ENCODE assay signal across 8 mouse cellular contexts in the genomic region with DNA sequence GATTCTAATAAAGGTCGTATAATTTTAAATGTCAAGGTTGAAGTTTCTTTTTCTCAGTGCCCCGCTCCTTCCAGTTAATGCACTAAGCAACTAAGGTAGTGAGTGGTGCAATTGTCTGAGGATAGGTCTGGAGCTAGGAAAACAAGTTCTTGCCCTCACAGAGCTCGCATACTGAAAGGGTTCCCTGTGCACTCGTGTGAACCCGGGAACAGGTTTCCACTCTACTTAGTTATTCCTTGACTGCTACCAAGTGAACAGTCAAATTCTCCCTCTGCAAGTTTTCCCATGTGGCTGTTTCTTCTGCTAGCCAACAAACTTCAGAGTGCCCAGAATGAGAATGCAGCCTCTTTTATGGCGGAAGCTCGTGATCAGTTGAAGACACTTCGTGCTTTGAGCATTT. TPM values are rescaled to one million over a fixed set of nuclear protein-coding genes. Genes with fewer than 3 reads are reported as not detected.
A peak's percentile ranks its signal among the peaks of the same experiment; 100 is the strongest.
DNase-seq lines count a peak whose midpoint lies in the region; ATAC-seq and TF ChIP-seq lines count a peak whose summit lies in the region.

No protein-coding gene starts in this region.

- DNase-seq in heart, adult 8-10 months (ENCODE audit: low spot score): no peak
- DNase-seq in MEL-GATA-1-ER (ENCODE audit: extremely low read depth, low read depth): peak; percentile 22
- DNase-seq in fat pad, adult 2 months (ENCODE audit: extremely low read depth, low read depth, low spot score): peak; percentile 18
- no peak for DNase-seq in midbrain, embryonic 11.5 days (ENCODE audit: low spot score, missing footprints)
- no peak for DNase-seq in c-Kit-positive CD71-positive TER-119-positive erythroid progenitor cells, embryonic 14.5 days (ENCODE audit: low spot score)
- no peak for DNase-seq in left cerebral cortex, postnatal 10 days (ENCODE audit: extremely low spot score in 1 of 2, low spot score in 2 of 2)

- TF ChIP-seq CTCF in intestine, postnatal 0 days (IDR thresholded peaks at IDR 0.05; ENCODE audit: low read depth): no peak

- WGBS in heart, embryonic 11.5 days (ENCODE audit: insufficient replicate concordance): 7% methylated on average over 8 of the region's 8 CpGs
- WGBS in intestine, postnatal 0 days: 2% methylated on average over 8 of the region's 8 CpGs
- WGBS in midbrain, embryonic 11.5 days: 8% methylated on average over 8 of the region's 8 CpGs

- no peak for ATAC-seq in heart, embryonic 11.5 days (replicated peaks; ENCODE audit: insufficient number of reproducible peaks, low FRiP score, low TSS enrichment)
- ATAC-seq in intestine, postnatal 0 days: no peak
- peak; percentile 23; the same call in 1 of the 2 replicates for ATAC-seq in midbrain, embryonic 11.5 days (ENCODE audit: low FRiP score)

- H3K36me3 ChIP-seq in heart, embryonic 11.5 days (ENCODE audit: control insufficient read depth, insufficient read depth, low read length): no peaks in the 10 kb centered on the region
- H3K36me3 ChIP-seq in intestine, postnatal 0 days (ENCODE audit: control insufficient read depth, insufficient read depth): peaks cover 5% of the 10 kb centered on the region; the same call in 1 of the 2 replicates
- no peaks in the 10 kb centered on the region for H3K36me3 ChIP-seq in midbrain, embryonic 11.5 days (ENCODE audit: control insufficient read depth, insufficient read depth, low read length)

- H3K4me2 ChIP-seq in heart, embryonic 11.5 days: peak overlapping the region; percentile 84
- peak overlapping the region; percentile 84 for H3K4me2 ChIP-seq in intestine, postnatal 0 days (replicated peaks; ENCODE audit: low read depth)
- H3K4me2 ChIP-seq in midbrain, embryonic 11.5 days: peak overlapping the region; percentile 76

- peaks cover 13% of the 10 kb centered on the region for H3K4me1 ChIP-seq in heart, embryonic 11.5 days (ENCODE audit: control insufficient read depth, insufficient read depth, low read length)
- H3K4me1 ChIP-seq in intestine, postnatal 0 days (replicated peaks; ENCODE audit: control insufficient read depth, insufficient read depth, low read length): no peaks in the 10 kb centered on the region; the same call in 1 of the 2 replicates
- H3K4me1 ChIP-seq in midbrain, embryonic 11.5 days (ENCODE audit: control insufficient read depth, insufficient read depth, low read length): peaks cover 18% of the 10 kb centered on the region

- H3K27ac ChIP-seq in heart, embryonic 11.5 days (ENCODE audit: low read depth, low read length): peak overlapping the region; percentile 81
- H3K27ac ChIP-seq in intestine, postnatal 0 days (ENCODE audit: low read depth, low read length): peak overlapping the region; percentile 81
- H3K27ac ChIP-seq in midbrain, embryonic 11.5 days (ENCODE audit: low read depth, low read length): peak overlapping the region; percentile 40

- H3K9me3 ChIP-seq in heart, embryonic 11.5 days (replicated peaks; ENCODE audit: control insufficient read depth, low read length): no peaks in the 10 kb centered on the region
- H3K9me3 ChIP-seq in intestine, postnatal 0 days (ENCODE audit: control insufficient read depth): no peaks in the 10 kb centered on the region
- no peaks in the 10 kb centered on the region for H3K9me3 ChIP-seq in midbrain, embryonic 11.5 days (ENCODE audit: control insufficient read depth, low read length)

- H3K9ac ChIP-seq in heart, embryonic 11.5 days (ENCODE audit: low read depth, low read length): peak overlapping the region; percentile 76
- H3K9ac ChIP-seq in intestine, postnatal 0 days (ENCODE audit: low read depth, low read length): peak overlapping the region; percentile 84
- peak overlapping the region; percentile 79 for H3K9ac ChIP-seq in midbrain, embryonic 11.5 days (ENCODE audit: low read length)

- intact Hi-C loops in left cerebral cortex, postnatal 10 days (cut with DNase I): no loop called here

- no peaks in the 10 kb centered on the region for H3K27me3 ChIP-seq in heart, embryonic 11.5 days (ENCODE audit: control insufficient read depth, insufficient read depth, low read length)
- no peaks in the 10 kb centered on the region for H3K27me3 ChIP-seq in intestine, postnatal 0 days (replicated peaks; ENCODE audit: control insufficient read depth, insufficient read depth, low read length)
- H3K27me3 ChIP-seq in midbrain, embryonic 11.5 days (ENCODE audit: control insufficient read depth, insufficient read depth, low read length): no peaks in the 10 kb centered on the region

- H3K4me3 ChIP-seq in heart, embryonic 11.5 days (ENCODE audit: low read depth, low read length): peak overlapping the region; percentile 71
- peak overlapping the region; percentile 91 for H3K4me3 ChIP-seq in intestine, postnatal 0 days (ENCODE audit: low read depth, low read length)
- H3K4me3 ChIP-seq in midbrain, embryonic 11.5 days (ENCODE audit: low read depth, low read length): peak overlapping the region; percentile 85

RNA-seq across cellular contexts. Expression of gene Lrpprc, which starts 0.6 kb away (rescaled TPM):
- 62.2 and 72.3 TPM in 2 replicates for polyA plus RNA-seq in heart, embryonic 11.5 days (2014; fragmentation: Nextera tagmentation; extraction: Ambion mirVana)
- 100 to 1,000 TPM; 129 to 143 (median 135) TPM for total RNA-seq in heart, adult 8-10 months (2022)
- 15.3 and 15.9 TPM in 2 replicates for polyA plus RNA-seq in intestine, postnatal 0 days (2015; fragmentation: Nextera tagmentation; extraction: Ambion mirVana)
- 53.9 and 59.1 TPM in 2 replicates for polyA plus RNA-seq in midbrain, embryonic 11.5 days (2014; fragmentation: Nextera tagmentation; extraction: Ambion mirVana)
- total RNA-seq in left cerebral cortex, postnatal 10 days (2021): 10 to 100 TPM; 64.9 to 68.9 TPM

Comparison
In these comparisons a context has a peak if more than half of its experiments do, and no peak if none do; other contexts are left out.
1. DNase-seq: peak in MEL-GATA-1-ER (single experiment) and fat pad, adult 2 months (single experiment); none in heart, adult 8-10 months (single experiment), midbrain, embryonic 11.5 days (single experiment), c-Kit-positive CD71-positive TER-119-positive erythroid progenitor cells, embryonic 14.5 days (single experiment) and left cerebral cortex, postnatal 10 days (0 of 2).
2. Peak in every context shown above with its lines, with median percentiles within 50 percentile points of each other: H3K27ac ChIP-seq, H3K4me2 ChIP-seq, H3K4me3 ChIP-seq and H3K9ac ChIP-seq.